Mouse (Mus musculus): ENCODE measurements around the gene Scoc. TPM values are rescaled to one million over a fixed set of nuclear protein-coding genes. Genes with fewer than 3 reads are reported as not detected.
A peak's percentile ranks its signal among the peaks of the same experiment; 100 is the strongest.
"Not testable (repeated sequence)": the region's sequence is repeated elsewhere in the genome, so short reads cannot be mapped to it uniquely, and the experiment has no call there.

Scoc gene
- 100 to 1,000 TPM; 213 to 246 TPM for total RNA-seq (2021)

DNA sequence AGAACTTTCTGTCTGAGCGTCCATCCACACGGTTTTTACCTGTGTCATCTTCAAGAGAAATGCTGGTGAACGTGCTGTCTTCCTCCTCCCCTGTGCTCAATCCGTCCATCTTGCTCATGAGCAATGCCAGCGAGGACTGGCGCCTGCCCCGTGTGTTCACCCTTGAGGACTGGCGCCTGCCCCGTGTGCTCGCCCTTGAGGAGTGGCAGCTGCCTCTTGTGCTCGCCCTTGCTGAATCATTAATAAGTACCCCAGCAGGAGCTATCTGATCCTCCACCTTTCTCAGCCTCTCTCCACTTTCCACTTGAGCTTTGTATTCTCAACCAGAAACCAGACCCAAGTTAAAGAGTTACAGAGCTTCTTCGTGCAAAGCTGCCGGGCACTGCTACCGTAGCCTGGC, at the start of gene Scoc:
Gene Scoc (minus strand): TSS at position 170 of the 400 bp plus-strand sequence.
- DNase-seq = no peak

DNA sequence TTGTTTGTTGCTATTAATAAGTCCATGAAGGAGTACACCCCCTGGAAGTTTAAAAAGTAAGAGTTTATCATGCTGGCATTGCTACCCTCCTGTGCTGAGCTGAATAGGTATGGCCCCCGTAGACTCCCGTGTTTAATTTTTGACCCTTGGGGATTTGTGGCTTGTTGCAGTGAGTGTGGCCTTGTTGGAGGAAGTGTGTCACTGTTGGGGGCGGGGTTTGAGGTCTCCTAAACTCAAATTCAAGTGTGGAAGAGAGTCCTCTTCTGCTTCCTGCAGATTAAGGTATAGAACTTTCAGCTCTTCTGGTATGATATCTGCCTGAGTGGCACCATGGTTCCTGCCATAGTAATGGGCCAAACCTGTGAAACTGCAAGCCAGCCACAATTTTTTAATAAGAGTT, 1.4 kb upstream of the Scoc start:
- no peak for DNase-seq

DNA sequence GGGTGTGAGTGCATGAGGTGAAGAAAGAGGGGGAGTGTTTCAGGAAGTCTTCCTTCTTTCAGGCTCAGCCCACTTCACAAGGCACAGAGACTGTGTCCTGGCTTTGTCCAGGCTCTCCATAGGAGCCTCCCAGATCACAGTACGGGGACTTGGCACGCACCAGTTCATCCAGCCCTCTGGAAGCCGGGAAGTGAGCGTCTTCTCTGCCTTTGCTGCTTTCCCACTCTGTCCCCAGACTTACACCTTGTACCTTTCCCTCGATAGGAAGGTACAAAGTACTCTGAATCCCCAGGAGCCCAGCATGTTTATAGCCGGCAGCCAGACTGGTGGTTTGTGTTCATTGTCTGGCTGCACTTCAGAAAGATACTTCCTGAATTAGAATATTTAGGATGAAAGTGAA, 1.1 kb downstream of the Scoc start:
- DNase-seq = no peak

DNA sequence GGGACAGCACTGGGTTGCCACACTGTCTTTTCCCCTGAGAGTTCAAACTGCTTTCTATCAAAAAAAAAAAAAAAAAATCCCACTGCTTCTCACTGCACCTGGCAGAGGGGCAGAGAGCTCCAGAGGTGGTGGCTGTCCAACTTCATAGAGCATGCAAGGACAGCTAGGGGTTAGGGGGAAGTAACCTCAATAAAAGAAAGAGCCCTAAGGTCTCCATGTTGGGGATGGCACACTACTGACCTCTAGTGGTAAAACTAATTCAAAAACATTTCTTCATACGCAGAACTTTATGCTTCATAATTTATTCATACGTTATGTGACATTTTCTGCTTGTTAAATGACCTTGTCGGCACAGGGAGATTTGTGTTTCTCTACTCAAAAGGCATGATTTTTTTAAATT, 7.1 kb downstream of the Scoc start:
- DNase-seq = no peak

DNA sequence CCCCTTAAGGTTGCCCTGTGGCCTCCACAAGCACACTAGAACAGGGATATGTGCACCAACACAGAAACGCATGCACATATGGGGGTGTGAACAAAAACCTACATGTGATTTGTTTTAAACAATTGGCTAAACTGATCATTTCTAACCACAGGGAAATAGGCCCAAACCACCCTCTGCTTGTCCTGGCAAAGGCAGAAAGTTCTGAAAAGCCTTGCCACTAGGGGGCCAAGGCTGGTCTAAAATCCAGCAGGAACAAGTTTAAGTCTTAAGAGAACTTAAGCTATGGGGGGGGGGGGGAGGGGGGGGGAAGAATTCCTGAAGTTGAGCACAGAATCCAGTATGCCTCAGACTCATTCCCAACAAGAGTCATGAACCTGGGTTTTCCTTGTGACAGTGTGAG, 8.2 kb downstream of the Scoc start:
- no peak for DNase-seq

DNA sequence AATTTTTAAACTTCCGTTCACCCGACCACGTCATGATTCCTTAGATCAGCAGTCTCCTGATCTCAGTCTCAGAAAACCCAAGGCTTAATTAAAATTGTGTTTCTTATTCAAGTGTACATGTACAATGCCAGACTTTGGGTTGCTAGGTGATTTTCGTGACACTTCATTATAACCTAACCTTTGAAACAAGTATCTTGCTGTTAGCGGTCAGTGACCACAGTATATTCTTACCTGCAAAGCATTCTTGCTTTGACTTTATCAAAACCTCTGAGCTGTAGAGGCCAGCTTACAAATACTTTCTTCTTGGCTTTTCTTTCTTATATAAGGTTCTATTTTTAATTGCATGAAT, 15.2 kb downstream of the Scoc start:
- no peak for DNase-seq

DNA sequence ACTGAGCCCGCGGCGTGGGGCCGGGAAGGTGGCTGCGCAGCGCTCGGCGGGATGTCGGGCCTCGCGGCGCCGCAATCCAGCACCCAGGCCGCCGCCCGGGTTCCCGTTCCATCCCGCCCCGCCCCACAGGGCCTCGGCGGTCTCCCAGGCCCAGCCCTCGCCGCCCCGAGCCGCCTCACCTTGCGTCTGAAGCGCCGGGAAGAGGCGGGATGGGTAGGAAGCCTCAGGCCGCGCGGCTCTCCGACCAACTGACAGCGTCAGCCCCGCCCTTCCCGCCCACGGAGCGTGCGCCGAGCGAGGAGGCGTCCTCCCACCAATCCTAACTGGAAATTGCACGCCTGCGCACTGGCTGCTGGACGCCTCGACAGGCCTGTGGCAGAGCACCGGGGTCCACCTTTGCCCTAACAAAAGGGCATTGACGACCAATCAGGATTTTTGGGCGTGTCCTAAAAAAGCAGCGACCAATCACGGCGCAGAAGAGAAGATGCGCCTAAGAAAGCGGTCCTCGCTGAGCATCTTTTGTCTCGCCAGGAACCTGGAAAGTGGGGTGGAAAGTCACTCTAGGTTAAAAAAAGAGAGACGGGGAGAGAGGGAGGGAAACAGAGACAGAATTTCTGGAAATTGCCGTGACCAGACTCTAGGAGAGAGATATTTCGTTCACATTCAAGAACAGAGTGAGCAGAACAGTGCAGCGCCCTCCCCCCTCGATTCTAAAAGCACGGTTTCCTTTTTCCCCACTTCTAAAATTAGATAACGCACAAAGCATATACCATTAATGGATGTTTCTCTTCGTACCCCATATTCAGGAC, 15.7 kb downstream of the Scoc start:
- peak; percentile 95 to 96 for DNase-seq

DNA sequence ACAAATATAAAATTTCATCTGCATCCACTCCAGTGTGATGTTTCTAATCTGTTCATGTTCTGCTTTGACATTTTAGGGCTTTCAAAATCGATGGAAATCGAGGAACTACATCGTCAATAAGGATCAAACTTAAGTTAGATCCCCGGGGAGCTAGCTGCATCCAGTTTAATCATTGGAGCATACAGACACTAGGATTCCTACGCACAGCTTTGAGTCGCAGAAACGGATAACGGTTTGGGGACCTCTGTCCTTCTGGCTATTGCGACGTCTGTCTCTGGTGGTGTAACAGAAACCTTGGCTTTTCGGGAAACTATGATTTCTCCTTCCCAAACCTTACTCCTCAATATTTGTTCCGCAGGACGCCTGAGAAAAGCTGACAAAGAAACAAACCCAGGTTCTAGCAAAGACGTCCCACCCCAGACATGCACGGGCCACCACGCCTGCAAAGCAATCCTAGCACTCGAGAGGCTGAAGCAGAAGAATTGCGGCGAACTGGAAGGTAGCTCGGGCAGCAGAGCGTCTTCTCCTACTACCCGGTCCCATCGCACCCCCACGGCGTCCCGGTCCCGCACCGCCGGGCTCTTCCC, 16.4 kb downstream of the Scoc start:
- no peak for DNase-seq

DNA sequence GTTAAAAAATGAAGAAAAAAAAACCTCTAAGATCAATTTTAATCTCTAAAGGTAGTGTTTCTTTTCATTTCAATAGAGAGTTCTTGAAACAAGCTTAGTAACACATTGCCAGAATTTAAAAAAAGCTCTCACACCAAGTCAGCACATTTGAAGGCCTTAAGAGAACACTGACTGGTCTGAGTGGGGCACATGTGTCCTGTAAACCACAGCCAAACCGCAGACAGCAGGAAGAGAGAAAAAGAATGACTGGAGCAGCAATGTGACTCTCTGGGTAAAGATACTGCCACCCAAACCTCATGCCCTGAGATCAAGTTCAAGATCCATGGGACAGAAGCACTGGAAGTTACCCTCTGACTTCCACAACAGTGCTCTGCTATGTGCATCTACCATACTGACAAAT, 21.1 kb downstream of the Scoc start:
- no peak for DNase-seq

DNA sequence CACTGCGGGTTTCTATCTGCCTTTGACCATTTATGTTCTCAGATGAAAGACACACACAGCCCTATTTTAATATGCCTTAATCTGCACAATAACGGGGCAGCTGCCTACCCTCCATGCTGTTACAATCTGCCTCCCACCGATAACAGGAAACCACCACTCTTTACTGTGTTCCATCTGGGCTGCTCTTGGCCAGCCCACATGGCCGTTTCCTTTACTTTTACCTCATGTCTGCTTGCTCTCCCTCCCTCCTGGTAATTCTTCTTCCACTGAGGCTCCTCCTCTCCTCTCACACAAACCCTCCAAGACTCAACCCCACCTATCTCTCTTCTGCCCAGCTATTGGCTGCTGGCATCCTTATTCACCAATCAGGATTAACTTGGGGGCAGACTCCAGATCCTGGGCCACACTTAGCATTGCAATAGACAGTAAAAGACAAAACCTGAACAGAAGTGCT, 29.1 kb downstream of the Scoc start:
- no peak for DNase-seq

DNA sequence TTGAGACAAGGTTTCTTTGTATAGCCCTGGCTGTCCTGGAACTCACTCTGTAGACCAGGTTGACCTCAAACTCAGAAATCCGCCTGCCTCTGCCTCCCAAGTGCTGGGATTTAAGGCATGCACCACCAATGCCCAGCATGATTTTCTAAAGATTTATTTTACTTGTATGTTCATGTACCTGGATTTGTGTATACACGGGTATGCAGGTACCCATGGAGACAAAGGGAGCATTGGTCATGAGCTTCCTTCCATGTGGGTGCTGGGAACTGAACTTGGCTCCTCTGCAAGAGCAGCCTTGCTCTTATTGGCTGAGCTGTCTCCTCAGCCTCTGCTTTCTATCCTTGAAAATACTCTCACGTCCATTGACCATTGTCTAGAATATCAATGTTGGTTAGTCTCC, 29.6 kb downstream of the Scoc start:
- DNase-seq = not testable (repeated sequence)

DNA sequence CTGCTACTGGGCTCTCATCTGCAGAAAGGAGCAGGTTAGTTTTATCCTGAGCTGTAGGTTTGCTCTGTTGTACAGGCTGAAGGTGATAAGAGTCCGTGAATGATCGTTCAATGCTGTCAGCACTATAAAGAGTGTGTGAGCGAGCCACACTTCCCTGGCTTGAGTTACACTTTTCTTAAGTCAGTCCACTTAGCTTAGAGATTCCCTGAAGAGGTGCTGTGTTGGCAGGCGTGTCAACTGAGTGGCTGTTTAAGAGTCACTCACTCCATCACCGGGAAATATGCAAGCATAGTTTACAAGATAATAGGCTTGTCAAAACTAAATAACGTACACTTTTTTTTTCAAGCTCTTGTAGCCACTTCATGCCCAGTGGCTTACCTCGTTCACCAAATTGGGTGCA, 31.2 kb downstream of the Scoc start:
- no peak for DNase-seq

DNA sequence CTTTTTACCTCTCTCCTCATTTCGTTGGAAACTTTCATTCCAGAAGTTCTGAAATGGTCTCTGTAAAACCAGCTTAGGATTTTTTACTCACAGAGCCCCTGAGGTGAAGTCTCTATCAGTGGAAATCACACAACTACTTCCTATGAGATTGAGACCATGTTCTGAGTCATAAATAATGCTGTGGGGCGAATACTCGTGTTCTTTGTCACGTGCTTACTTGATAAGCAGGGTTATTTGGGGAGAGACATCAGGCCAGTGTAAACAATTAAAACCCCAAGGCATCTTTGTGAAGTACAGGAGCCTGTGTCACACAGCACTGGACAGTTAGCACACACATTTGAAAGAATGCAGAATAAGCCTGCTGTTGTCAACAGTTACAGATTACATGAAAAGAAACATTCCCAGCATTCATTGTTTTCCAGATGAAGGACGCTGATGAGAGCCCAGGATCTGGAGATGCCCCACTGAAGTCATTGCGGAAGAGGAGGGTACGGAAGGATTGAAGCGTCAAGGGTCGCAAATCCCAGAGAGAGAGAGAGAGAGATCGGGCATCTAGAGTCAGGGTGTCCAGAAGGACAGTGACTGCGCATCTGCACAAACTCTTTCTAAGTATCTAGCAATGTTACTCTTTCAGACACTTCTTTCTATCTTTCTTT, 32.0 kb downstream of the Scoc start:
- no peak for DNase-seq

DNA sequence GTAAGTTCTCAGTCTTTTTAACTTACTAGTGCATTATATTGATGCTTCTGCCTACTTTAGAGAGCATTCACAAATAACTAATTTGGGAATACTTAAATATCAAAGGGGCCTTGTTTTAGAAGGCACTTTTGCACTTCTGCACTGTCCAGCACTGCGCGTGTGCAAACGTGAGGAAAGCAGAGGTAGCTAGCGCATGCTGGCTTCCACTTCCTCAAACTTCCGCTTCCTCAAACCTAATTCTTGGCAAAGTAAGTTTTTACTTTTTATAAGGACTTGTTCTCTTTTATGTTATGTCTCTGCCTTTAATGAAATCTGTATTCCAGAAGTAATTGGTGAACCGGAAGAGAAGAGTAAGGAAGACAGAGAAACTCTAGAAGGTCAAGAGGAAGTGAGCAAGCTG, 33.0 kb downstream of the Scoc start:
- DNase-seq = no peak

DNA sequence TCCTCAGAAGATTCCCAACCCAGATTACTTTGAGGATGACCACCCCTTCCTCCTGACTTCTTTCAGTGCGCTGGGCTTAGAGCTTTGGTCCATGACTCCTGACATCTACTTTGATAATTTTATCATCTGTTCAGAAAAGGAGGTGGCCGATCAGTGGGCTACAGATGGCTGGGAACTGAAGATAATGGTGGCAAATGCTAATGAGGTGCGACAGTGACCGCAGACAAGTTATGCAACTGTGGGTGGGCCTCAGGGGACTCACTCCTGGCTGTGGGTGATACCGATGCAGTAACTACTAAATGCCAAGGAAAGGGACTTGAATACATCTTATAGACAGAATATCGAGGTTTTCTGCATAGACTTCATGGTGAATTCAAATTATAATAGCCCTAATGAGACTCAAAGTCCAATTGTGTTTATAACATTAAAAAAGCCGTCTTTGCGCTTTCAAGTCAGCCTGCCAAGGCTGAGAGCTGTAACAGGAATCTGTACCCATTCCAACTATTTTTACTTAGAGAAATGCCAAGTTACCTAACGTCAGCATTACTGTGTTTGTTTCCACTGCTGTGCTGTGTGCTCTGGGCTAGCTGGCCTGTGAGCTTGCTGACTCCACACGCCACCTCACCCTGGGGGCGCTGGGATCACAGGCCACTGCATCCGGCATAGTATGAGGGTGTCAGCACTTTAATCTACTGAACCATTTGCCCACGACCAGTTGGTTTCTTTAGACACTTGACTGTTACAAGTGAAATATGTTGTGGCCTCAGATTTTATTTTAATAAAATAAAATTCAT, 35.0 kb downstream of the Scoc start:
- DNase-seq = no peak

DNA sequence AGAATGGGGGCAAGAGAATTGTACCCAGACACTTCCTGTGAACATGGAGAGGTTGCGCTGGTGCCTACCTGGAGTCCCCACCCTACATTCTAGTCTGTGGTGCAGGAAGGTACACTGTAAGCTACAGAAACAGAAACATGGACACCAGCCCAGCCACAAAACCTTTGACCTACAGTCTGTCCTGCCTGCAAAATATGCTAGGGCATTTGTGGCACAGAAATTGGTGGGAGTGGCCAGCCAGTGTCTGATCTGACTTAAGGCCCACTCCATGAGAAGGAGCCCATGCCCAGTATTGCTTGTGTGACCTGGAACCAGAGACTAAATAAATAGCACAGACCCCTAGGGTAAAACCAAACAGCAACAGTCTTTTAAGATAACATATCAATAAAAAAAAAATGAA, 36.8 kb downstream of the Scoc start:
- DNase-seq = no peak

DNA sequence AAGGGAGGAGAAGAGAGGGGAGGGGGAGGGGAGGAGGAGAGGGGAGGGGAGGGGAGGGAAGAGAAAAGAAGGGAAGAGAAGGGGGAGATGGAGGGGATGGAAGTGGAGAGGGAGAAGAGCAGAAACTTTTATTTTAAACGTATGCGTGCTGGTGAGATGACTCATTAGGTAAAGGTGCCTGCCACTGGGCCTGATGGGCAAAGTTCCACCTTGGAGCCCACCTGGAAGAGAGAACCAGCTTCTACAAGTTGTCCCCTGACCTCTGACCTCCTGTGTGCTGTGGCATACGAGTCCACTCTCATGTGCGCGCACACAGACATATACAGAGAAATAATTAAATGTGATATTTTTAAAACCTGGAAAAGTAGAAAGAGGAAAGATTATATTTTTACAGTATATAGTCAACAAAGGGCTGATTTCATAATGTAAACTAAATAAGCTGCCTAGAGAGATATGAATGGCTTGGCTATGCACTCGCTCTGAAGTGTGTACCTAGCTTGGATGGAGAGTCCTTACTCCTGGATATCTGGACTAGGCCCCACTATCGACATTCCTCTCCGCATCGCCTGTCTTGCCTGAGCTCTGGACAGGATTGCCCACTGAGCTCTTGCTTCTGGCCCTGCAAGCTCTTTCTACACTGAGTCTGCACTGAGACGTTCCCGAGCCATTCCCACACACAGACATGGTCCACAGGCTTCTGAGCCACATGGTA, 39.2 kb downstream of the Scoc start:
- no peak for DNase-seq

DNA sequence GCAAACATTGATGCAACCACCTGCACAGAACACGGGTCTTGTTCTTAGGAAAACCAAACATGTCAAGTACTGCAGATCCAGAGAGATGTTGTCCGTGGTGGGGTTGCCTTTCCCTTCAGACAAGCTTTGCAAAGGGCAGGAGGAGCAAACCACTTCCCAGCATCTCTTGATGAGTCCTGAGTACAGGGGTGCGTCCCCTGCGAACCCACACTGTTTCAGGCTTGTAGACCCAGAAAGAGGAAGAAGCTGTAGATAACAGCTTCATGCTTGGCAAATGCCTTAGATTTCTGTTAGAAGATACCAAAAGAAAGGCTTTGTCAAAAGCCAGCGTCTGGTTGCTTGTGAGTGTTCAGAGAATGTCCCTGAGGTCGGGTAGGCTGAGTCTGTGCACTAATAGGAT, 40.2 kb downstream of the Scoc start:
- DNase-seq = no peak

DNA sequence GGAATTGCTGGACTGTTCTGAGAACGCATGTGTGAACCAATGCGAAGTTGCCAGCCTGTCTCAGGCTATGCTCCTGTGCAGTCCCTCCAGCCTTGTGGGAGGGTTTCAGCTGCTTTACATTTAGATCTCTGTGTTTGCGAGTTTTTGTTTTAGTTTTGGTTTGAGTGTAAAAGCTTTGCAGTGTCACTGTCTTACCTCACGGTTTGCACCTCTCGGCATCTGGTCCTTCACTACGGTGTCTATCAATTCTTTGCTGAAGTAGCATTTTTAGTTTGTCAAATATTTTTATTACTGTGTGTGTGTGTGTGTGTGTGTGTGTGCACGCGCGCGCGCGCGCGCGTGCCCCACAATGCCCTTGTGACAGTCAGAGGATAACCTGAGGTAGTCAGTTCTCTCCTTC, 41.3 kb downstream of the Scoc start:
- DNase-seq = no peak

DNA sequence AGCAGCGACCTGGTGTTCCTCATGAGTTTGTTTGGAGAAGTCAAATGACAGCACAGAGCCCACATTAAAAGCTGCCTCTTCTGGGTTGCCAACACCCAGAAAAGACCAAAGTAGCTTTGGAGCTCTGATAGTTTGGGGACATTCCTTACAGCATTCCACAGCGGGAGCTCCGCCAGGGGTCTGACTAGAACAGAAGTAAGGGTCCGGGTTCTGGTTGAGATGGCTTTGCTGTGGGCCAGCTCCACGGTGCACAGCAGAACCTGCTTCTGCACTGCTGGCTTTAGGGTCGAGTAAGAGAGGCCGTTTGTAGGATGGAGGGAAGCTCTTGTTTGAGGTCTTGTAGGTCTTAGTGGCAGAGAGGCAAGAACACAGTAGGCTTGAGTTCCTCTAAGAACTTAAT, 49.7 kb downstream of the Scoc start:
- DNase-seq = no peak

DNA sequence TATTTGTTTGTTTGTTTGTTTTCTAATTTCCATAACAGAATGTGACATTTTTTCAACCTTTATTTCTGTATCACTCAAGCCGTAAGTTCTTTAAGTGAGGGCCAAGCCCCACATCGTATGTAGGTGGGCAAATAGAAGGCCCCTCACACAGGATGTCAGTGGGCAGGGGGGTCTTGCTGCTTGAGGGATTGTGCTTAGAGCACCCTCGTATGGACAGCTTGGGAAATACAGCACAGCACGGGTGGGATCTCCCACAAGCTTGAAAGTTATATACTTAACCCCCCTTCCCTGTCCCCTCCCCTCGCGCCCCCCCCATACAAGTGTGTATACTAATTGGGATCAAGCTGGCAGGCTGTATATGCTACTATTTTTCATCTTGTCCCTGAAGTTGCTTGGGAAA, 51.4 kb downstream of the Scoc start:
- DNase-seq = no peak

DNA sequence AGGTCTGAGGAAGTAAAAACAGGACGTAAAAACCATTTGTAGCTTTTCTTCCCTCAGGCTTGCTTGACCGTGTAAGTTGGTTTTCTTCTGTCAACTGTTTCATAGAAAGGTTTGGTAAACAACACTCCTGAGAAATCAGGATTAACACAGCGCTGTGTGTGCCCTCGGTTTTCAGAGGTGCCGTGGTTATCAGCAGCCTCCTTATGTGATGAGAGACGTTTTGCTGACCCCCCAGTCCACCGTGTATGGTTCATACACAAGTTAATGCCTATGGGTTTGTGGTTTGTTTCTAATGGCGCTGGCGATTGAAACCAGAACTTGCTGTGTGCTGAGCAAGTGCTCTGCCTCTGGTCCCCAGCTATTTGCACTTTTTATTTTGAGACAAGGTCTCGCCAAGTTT, 52.6 kb downstream of the Scoc start:
- DNase-seq = no peak

DNA sequence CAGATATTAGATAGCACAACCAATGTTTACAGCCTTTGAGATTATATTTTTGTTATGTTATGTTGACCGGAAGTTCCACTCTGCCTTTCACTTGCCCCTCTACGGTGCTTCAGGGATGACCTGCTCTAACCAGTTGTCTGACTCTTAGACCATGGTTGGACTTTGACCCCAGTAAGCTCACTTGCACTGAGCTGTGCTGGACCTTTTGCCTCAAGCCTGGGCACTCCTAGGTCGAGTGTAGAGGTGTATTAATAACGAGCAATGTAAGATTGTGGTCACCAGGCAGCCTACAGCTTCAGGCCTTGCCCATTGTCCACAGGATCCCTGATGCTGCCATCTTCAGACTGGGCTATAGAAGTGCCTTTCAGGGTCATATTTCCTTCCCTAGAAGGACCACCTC, 60.5 kb downstream of the Scoc start:
- no peak for DNase-seq
